Mouse (Mus musculus): ENCODE measurements around the gene Cyp3a57. TPM values are rescaled to one million over a fixed set of nuclear protein-coding genes. Genes with fewer than 3 reads are reported as not detected.
"Not testable (repeated sequence)": the region's sequence is repeated elsewhere in the genome, so short reads cannot be mapped to it uniquely, and the experiment has no call there.

Cyp3a57 gene
- not detected in 3 replicates for total RNA-seq (2017)

GRCm38 (mm10) chr5:145344941-145345340 is at the start of gene Cyp3a57:
Gene Cyp3a57 (plus strand): TSS chr5:145345279.
- ATAC-seq (replicated peaks; ENCODE audit: insufficient number of reproducible peaks, low FRiP score, low TSS enrichment, poor library complexity, severe bottlenecking), result no peak

DNA sequence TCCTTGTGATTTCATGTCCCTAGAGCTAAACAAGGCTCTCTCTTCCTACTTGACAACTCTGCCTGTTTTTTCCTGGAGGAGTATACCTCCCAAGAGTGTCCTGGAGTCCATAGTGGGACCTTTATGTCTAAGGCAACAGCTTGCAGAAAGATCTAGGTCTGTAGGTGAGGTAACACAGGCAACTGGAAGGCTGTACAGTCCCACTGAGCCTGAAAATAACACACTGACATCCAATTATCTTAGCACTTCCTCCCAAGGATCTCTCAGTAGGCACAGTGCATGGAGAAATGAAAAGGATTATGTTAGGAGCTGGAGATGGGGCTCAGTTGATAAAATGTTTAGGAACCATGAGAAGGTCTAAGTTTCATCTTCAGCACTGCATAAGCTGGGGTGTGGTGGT is 44.6 kb upstream of the Cyp3a57 start:
- no peak for ATAC-seq (replicated peaks; ENCODE audit: insufficient number of reproducible peaks, low FRiP score, low TSS enrichment, poor library complexity, severe bottlenecking)

DNA sequence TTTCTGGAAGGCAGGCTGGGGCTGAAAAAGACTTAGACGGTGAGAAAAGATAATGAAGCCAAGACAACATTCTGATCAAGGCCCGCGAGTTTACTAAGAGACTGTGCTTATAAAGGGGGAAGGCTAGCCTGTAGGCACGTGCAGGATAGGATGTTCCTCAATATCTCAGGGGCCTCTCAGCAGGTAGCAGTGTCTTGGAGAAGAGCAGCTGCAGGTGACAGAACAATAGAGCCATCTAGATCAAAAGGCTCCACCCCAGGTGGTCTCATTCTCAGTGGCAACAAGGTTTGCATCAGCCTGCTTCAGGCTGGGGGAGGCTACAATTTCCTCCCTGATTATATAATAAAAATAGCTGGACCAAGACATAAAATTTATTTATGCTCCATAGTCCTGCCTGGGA is 43.3 kb upstream of the Cyp3a57 start:
- ATAC-seq (replicated peaks; ENCODE audit: insufficient number of reproducible peaks, low FRiP score, low TSS enrichment, poor library complexity, severe bottlenecking), result not testable (repeated sequence)

- no peak for ATAC-seq (replicated peaks; ENCODE audit: insufficient number of reproducible peaks, low FRiP score, low TSS enrichment, poor library complexity, severe bottlenecking)
Observed at GRCm38 (mm10) chr5:145302424-145302823, 42.7 kb upstream of the Cyp3a57 start.

DNA sequence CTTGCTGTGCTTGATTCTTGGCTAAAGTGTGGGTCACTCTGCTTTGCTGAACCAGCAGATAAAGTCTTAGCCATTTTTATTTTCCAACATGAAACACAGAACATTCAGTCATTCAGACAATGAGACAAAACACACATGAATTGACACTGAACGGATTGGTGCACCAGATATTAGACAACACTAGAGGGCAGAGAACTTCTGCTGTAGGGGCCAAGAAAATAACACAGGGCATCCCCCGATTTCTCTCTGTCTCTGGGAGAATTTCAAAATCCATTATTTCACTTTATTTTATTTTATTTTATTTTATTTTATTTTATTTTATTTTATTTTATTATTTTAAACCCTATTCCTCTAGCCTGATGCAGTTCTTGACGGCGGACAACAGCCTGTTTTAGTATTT is 38.1 kb upstream of the Cyp3a57 start:
- ATAC-seq (replicated peaks; ENCODE audit: insufficient number of reproducible peaks, low FRiP score, low TSS enrichment, poor library complexity, severe bottlenecking), result not testable (repeated sequence)

GRCm38 (mm10) chr5:145307811-145308210 is 37.3 kb upstream of the Cyp3a57 start:
- not testable (repeated sequence) for ATAC-seq (replicated peaks; ENCODE audit: insufficient number of reproducible peaks, low FRiP score, low TSS enrichment, poor library complexity, severe bottlenecking)

- ATAC-seq (replicated peaks; ENCODE audit: insufficient number of reproducible peaks, low FRiP score, low TSS enrichment, poor library complexity, severe bottlenecking), result no peak
Observed at GRCm38 (mm10) chr5:145313845-145314244, 31.2 kb upstream of the Cyp3a57 start.

- ATAC-seq (replicated peaks; ENCODE audit: insufficient number of reproducible peaks, low FRiP score, low TSS enrichment, poor library complexity, severe bottlenecking), result no peak
Observed at GRCm38 (mm10) chr5:145317141-145317540, 27.9 kb upstream of the Cyp3a57 start.

DNA sequence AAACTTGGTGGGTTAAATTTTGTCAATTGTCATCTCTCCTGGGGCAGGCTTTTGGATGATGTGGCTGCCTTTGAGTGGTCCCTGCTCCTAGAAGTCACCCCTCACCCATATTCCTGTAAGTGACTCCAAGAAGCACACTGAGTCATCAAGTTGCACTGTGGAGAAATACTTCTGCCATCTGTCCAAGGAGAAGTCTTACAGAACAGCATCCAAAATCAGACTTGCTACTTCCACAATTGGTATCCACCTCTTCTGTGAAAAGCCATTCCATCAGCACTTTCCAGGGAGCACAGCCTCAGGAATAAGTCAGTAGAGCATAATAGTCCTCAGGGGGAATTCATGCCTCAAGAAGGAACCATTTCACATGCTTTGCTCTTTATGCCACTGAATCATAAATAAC is 6.3 kb upstream of the Cyp3a57 start:
- not testable (repeated sequence) for ATAC-seq (replicated peaks; ENCODE audit: insufficient number of reproducible peaks, low FRiP score, low TSS enrichment, poor library complexity, severe bottlenecking)

DNA sequence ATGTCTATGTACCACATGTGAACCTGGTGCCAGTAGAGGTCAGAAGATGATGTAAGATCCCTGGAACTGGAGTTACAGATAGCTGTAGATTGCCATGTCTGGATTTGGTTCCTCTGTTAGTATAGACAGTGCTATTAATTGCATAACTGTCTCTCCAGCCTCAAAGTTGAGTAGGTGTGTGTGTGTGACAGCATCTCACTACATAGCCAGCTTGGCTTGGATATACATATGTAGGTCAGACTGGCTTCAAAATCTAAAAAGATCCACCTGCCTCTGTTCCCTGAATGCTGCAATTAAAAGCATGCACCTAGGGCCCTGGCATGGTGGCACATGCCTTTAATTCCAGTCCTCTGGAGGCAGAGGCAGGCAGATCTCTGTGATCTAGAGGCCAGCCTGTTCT is 4.6 kb downstream of the Cyp3a57 start:
- no peak for ATAC-seq (replicated peaks; ENCODE audit: insufficient number of reproducible peaks, low FRiP score, low TSS enrichment, poor library complexity, severe bottlenecking)

DNA sequence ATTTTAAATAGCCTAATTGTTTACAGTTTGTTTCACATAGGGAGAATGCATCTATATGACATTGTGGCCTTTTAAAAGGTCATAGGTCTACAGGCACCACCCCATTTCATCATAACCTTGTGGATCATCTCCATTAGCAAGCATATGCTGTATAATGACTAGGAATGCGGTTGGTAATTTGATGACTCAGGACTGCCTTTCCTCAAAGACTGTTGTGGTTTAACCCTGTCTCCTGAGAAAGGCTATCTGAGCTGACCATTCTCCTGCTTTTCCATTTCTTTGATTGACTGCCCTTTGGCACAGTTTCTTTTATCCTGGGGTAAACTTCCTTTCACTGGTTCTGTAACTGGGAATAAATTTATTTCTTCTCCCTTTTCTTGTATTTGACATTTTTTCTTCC is 8.0 kb downstream of the Cyp3a57 start:
- ATAC-seq (replicated peaks; ENCODE audit: insufficient number of reproducible peaks, low FRiP score, low TSS enrichment, poor library complexity, severe bottlenecking), result no peak

- not testable (repeated sequence) for ATAC-seq (replicated peaks; ENCODE audit: insufficient number of reproducible peaks, low FRiP score, low TSS enrichment, poor library complexity, severe bottlenecking)
Observed at GRCm38 (mm10) chr5:145415416-145415815, 70.3 kb downstream of the Cyp3a57 start.

- ATAC-seq (replicated peaks; ENCODE audit: insufficient number of reproducible peaks, low FRiP score, low TSS enrichment, poor library complexity, severe bottlenecking), result no peak
Observed at GRCm38 (mm10) chr5:145422287-145422686, 77.2 kb downstream of the Cyp3a57 start.

GRCm38 (mm10) chr5:145431004-145431403 is 85.9 kb downstream of the Cyp3a57 start:
- ATAC-seq (replicated peaks; ENCODE audit: insufficient number of reproducible peaks, low FRiP score, low TSS enrichment, poor library complexity, severe bottlenecking), result no peak

GRCm38 (mm10) chr5:145433688-145434087 is 88.6 kb downstream of the Cyp3a57 start:
- ATAC-seq (replicated peaks; ENCODE audit: insufficient number of reproducible peaks, low FRiP score, low TSS enrichment, poor library complexity, severe bottlenecking), result no peak

Other genes with a start within 250 kb of the Cyp3a57 start
- 406 to 524 TPM (median 463 TPM) in 3 replicates for gene Arpc1b, start 231.1 kb upstream of the Cyp3a57 start, total RNA-seq (2017)
- gene Pdap1, start 205.0 kb upstream of the Cyp3a57 start, total RNA-seq (2017), result 93.1 to 106 TPM (median 95.5 TPM) in 3 replicates
- gene Bud31, start 204.9 kb upstream of the Cyp3a57 start, total RNA-seq (2017), result 212 to 285 TPM (median 240 TPM) in 3 replicates
- gene Ptcd1, start 178.2 kb upstream of the Cyp3a57 start, total RNA-seq (2017), result 14.4 to 20.3 TPM (median 16.1 TPM) in 3 replicates
- 24.9 to 38.9 TPM (median 31.3 TPM) in 3 replicates for gene Cpsf4, start 178.1 kb upstream of the Cyp3a57 start, total RNA-seq (2017)
- 94.3 to 131 TPM (median 97.4 TPM) in 3 replicates for gene Atp5j2, start 153.2 kb upstream of the Cyp3a57 start, total RNA-seq (2017)
- gene Zkscan14, start 143.4 kb upstream of the Cyp3a57 start, total RNA-seq (2017), result 44.2 to 69.7 TPM (median 65.2 TPM) in 3 replicates
- 6.5 to 10.6 TPM (median 9.0 TPM) in 3 replicates for gene Zkscan5, start 140.7 kb upstream of the Cyp3a57 start, total RNA-seq (2017)
- 54.6 to 56.2 TPM (median 55.3 TPM) in 3 replicates for gene Zfp655, start 113.6 kb upstream of the Cyp3a57 start, total RNA-seq (2017)
- 10.4 to 12.5 TPM (median 10.6 TPM) in 3 replicates for gene Zscan25, start 64.8 kb upstream of the Cyp3a57 start, total RNA-seq (2017)
- not detected in 3 replicates for gene Cyp3a16, start 124.4 kb downstream of the Cyp3a57 start, total RNA-seq (2017)
- gene Cyp3a41b, start 239.5 kb downstream of the Cyp3a57 start, total RNA-seq (2017), result not detected in 3 replicates